Mouse (Mus musculus) testis, adult 10 weeks (tissue): ENCODE data around the gene 9230110F15Rik. TPM values are rescaled to one million over a fixed set of nuclear protein-coding genes. Genes with fewer than 3 reads are reported as not detected.

Source experiments
- polyA plus RNA-seq: library from polyadenylated mRNA; stranded (reverse); fragments of 350-450 nt; fragmentation: Illumina TruSeq; extraction: RNeasy Lipid Tissue Mini Kit (QIAGEN cat#74804); gene quantifications from one replicate; pipeline ENCODE4 v1.2.3, GENCODE M21; 2014; ENCODE audit warnings: low read depth, low replicate concordance

The 9230110F15Rik gene
- polyA plus RNA-seq = not detected

DNA sequence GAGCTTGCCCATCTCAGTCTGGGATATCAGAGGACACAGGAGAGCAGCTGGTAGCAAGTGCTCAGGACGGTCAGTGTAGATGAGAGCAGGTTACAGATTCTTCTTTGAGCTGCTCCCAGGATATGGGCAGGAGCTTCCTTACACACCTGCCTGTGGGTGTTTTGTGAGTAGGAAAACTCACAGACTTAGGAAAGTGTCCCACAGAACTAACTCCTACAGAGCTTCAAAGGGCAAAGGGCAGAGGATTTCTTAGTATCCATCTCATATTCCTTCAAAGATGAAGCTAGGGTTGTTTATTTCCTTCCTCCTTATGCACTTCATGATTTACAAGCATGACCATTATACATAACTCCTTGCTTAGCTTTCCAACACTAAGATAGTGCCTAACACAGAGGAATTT lies at the start of gene 9230110F15Rik:
Gene 9230110F15Rik (minus strand): TSS at position 101 of the 400 bp plus-strand sequence.

GRCm38 (mm10) chr9:35790001-35790400 lies 53.9 kb downstream of the 9230110F15Rik start, which contains the start of the genes Gm27235 and D730048I06Rik:
Gene Gm27235, minus strand, starts transcription at chr9:35790101.
Gene D730048I06Rik, minus strand, starts transcription at chr9:35790112.

Other genes starting within 250 kb of the 9230110F15Rik start
- gene Pate4, start 232.2 kb downstream of the 9230110F15Rik start, polyA plus RNA-seq = not detected
- gene Pate3, start 195.9 kb downstream of the 9230110F15Rik start, polyA plus RNA-seq = 0.52 TPM
- gene Pate1, start 156.8 kb downstream of the 9230110F15Rik start, polyA plus RNA-seq = 0.63 TPM
- gene Gm17677, start 103.1 kb downstream of the 9230110F15Rik start, polyA plus RNA-seq = not detected
- not detected for gene Gm17727, start 66.0 kb downstream of the 9230110F15Rik start, polyA plus RNA-seq
- gene Gm27235, start 54.0 kb downstream of the 9230110F15Rik start, polyA plus RNA-seq = 3.0 TPM
- 1.7 TPM for gene D730048I06Rik, start 54.0 kb downstream of the 9230110F15Rik start, polyA plus RNA-seq
- gene 9230113P08Rik, start 64.3 kb upstream of the 9230110F15Rik start, polyA plus RNA-seq = 1.2 TPM